Mouse (Mus musculus): ENCODE results near the gene Dbr1.

DNA sequence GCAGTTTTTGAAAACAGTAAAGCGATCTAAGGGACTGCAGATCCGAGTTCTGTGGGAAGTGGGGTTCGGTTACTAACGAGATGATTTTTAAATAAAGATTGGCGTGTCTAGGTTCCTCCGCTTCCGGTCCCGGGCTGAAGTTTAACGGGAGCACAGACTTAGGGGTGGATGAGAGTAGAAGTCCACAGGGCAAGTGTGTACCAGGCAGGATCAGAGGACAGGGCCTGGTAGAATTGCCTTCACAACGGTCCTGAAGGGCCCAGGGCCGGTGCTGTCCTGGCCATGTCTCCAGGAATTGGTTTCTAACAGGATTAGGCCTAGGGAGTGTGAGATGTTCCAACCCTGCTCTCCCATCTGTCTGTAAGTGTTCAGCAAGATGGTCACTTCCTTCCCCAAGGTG is 54.5 kb downstream of the Dbr1 start:
- TF ChIP-seq TAL1 (IDR thresholded peaks at IDR 0.05; ENCODE audit: low read length) = no peak
- no peak for TF ChIP-seq GATA1 (IDR thresholded peaks at IDR 0.05; ENCODE audit: low read length)
